Mouse (Mus musculus) olfactory bulb, adult 2 months (tissue): ENCODE data around the gene Sema4d. TPM values are rescaled to one million over a fixed set of nuclear protein-coding genes. Genes with fewer than 3 reads are reported as not detected.

Experiments
- H3K27ac ChIP-seq: fragments of 200-500 bp; 2 replicates; pipeline ENCODE4 v1.5.1; 2012; ENCODE audit warnings: low read depth, low read length; ENCODE audit not compliant: insufficient read depth
- H3K4me1 ChIP-seq: fragments of 200-500 bp; 2 replicates; pipeline ENCODE4 v1.6.1; 2012; ENCODE audit warnings: low read length; ENCODE audit not compliant: control insufficient read depth, insufficient read depth
- H3K4me3 ChIP-seq: fragments of 200-500 bp; 2 replicates; pipeline ENCODE4 v1.5.1; 2012; ENCODE audit warnings: mild to moderate bottlenecking, low read depth, low read length, moderate library complexity; ENCODE audit not compliant: insufficient read depth
- CTCF ChIP-seq: fragments of 200-500 bp; IDR thresholded peaks from 2 replicates; pipeline ENCODE4 v1.5.1; 2012; ENCODE audit warnings: low read depth, mild to moderate bottlenecking, low read length, moderate library complexity; ENCODE audit not compliant: insufficient read depth
- POLR2A ChIP-seq: fragments of 200-500 bp; IDR thresholded peaks from 2 replicates; pipeline ENCODE4 v1.6.1; 2012; ENCODE audit warnings: mild to moderate bottlenecking, low read depth, low read length, moderate library complexity; ENCODE audit not compliant: insufficient read depth
- WGBS: fragments of 180-500 bp; shearing (Covaris S2); methylation state at CpG from one replicate; pipeline ENCODE4 v1.1.7; 2018; 5-methylcytosine and 5-hydroxymethylcytosine counted together
- polyA plus RNA-seq: library from polyadenylated mRNA; stranded (reverse); fragments of >200 nt; gene quantifications from 2 replicates; pipeline ENCODE4 v1.2.4, GENCODE M21; 2012; ENCODE audit warnings: low replicate concordance; ENCODE audit not compliant: missing spikeins, insufficient read depth, insufficient read length

Gene Sema4d
- polyA plus RNA-seq, 1 experiment = not detected

GRCm38 (mm10) chr13:51815865-51816504 is 22.4 kb upstream of the Sema4d start:
- peaks cover 31% of the 10 kb centered on the region for H3K4me1 ChIP-seq
- TF ChIP-seq POLR2A = no peak
- TF ChIP-seq CTCF = no peak
- H3K4me3 ChIP-seq = no peak overlapping the region
- 62% methylated on average over 9 of the region's 9 CpGs for WGBS
- no peak overlapping the region for H3K27ac ChIP-seq

DNA sequence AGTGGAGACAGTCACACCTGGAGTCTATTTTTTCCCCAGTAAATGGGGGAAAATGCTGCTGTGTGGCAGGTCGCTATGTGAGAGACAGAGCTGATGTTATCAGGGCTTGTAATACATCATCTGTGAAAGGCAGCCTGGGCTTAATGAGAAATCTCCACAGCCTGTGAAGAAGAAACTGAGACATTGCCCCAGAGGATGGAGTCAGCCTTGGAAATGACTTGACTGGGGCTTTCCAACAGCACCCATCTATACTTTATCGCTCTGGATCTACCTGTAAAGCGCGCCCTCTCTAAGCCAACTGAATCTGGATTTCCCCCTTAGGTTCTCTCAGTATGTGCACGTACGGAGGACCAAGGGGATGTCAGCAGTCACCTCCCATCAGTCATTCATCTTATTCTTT is 21.1 kb upstream of the Sema4d start:
- Histone ChIP-seq H3K27ac (no peak overlapping the region), H3K4me3 (no peak overlapping the region), H3K4me1 (peaks cover 30% of the 10 kb centered on the region)
- 98% methylated on average over 6 of the region's 6 CpGs for WGBS
- TF ChIP-seq POLR2A = no peak
- TF ChIP-seq CTCF = no peak

GRCm38 (mm10) chr13:51813621-51814615 is 20.4 kb upstream of the Sema4d start:
- Histone ChIP-seq H3K27ac (no peak overlapping the region), H3K4me1 (peaks cover 29% of the 10 kb centered on the region), H3K4me3 (no peak overlapping the region)
- TF ChIP-seq POLR2A (no peak), CTCF (no peak)
- 65% methylated on average over 10 of the region's 10 CpGs for WGBS

DNA sequence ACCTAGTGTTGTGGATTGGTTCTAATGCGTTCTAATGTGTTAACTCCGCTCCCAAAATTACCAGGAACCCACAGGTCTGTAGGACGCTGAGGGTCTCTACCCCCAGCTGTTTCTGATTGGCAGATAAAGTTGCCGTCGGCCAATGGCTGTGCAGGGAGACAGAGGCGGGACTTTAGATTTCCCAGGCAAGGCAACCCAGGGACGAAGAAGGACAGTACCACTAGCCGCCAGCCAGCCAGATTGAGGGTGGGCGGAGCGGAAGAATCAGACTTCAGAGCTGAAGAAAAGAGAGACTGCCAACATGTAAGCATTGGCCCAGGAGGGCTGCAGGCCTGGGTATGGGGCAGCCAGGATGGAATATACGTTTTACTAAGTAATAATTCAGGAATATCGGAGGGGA is 14.6 kb upstream of the Sema4d start:
- WGBS = 60% methylated on average over 12 of the region's 12 CpGs
- Histone ChIP-seq H3K4me3 (no peak overlapping the region), H3K4me1 (peaks cover 20% of the 10 kb centered on the region), H3K27ac (no peak overlapping the region)
- TF ChIP-seq POLR2A = no peak
- no peak for TF ChIP-seq CTCF

- 79% methylated on average over 15 of the region's 15 CpGs for WGBS
- TF ChIP-seq CTCF = no peak
- no peak for TF ChIP-seq POLR2A
- H3K27ac ChIP-seq = no peak overlapping the region
Measured at GRCm38 (mm10) chr13:51806220-51806619, 12.7 kb upstream of the Sema4d start.

GRCm38 (mm10) chr13:51805634-51806033 is 12.1 kb upstream of the Sema4d start:
- 64% methylated on average over 4 of the region's 4 CpGs for WGBS
- H3K4me3 ChIP-seq = no peak overlapping the region
- H3K4me1 ChIP-seq = peaks cover 18% of the 10 kb centered on the region
- no peak overlapping the region for H3K27ac ChIP-seq
- TF ChIP-seq POLR2A (no peak), CTCF (no peak)

More at GRCm38 (mm10) chr13:51806220-51806619, 12.7 kb upstream of the Sema4d start:
- Histone ChIP-seq H3K4me3 (no peak overlapping the region), H3K4me1 (peaks cover 14% of the 10 kb centered on the region)

DNA sequence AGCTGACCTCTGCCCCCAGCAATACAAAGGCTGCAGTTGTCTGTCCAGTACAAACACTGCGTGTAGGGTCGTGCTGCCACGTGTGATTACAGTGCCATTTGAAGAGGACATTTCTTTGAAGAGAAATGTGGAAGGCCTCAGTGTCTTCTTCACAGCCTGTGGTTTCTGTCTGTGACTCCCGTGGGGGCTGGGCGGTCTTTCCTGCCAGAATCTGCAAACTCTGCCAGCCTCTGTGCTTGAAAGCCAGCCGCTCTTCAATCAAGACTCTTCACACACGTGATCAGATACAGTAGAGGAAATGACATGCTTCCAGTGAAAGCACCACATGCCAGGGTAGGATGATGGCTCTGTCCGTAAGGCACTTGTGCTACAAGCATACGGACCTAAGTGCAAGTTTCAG is 7.4 kb upstream of the Sema4d start:
- Histone ChIP-seq H3K27ac (peak overlapping the region; percentile 27; the same call in 1 of the 2 replicates), H3K4me1 (peaks cover 35% of the 10 kb centered on the region), H3K4me3 (no peak overlapping the region)
- 54% methylated on average over 9 of the region's 9 CpGs for WGBS
- TF ChIP-seq CTCF (no peak), POLR2A (no peak)

DNA sequence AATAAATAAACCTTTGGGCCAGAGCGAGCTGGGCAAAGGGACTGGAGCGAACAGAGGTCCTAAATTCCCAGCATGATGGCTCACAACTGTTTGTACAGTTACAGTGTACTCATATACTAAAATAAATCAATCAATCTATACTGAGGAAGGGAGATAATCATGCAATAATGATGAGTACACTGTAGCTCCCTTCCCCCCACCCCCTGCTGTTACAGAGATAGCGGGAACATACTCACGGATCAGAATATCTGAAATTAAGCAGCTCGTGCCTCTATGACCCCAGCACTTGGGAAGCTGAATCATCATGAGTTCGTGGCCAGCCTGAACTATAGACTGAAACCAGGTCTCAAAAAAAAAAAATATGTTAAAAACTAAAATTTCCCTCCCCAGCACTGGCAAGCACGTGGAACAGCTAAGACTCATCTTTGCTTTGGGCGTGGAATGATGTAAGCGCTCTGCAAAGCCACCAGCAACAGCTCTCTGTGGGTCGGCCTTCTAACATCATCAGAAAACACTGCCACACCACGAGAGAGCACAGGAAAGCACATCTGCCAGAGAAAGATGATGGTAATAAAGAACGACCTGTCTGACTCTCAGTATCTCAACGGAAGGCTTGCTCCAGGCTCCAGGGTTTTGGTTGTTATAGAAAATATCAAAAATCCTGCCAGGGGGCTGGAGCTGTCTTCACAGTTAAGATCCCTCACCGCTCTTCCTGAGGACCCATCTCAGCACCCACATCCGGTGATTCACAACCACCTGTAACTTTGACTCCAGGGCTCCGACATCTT is 6.4 kb upstream of the Sema4d start:
- H3K27ac ChIP-seq = peak overlapping the region; percentile 98

More for the DNA sequence above, 6.4 kb upstream of the Sema4d start:
- Histone ChIP-seq H3K4me3 (no peak overlapping the region), H3K4me1 (peaks cover 33% of the 10 kb centered on the region)
- WGBS = 58% methylated on average over 16 of the region's 16 CpGs
- TF ChIP-seq CTCF = no peak
- no peak for TF ChIP-seq POLR2A
